Mouse (Mus musculus) ovary, postnatal 10 days (tissue): Measurements from ENCODE around the gene Opcml.
A peak's percentile ranks its signal among the peaks of the same experiment; 100 is the strongest.

Experiments used
- DNase-seq: peaks from one replicate; pipeline ENCODE4 v3.0.0; 2022; ENCODE audit warnings: low spot score

Opcml gene

DNA sequence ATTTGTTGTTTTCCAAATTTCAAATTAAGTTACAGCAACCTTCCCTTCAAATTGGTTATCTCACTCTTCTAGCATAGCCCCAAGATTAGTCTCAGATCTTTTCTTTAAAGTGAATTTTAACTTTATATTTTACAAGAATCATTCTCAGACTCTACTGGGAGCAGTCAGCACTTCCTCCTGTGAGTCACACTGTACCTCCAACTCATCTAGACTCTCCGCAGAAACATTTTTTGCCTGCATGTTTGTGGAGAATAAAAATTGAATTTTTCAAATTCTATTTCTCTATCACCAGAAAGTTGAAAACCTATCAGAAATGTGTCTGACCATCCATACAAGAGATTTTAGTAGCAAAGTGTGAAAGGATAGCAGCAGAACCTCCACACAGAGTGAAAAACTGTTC lies 370.4 kb downstream of the Opcml start:
- DNase-seq: no peak

DNA sequence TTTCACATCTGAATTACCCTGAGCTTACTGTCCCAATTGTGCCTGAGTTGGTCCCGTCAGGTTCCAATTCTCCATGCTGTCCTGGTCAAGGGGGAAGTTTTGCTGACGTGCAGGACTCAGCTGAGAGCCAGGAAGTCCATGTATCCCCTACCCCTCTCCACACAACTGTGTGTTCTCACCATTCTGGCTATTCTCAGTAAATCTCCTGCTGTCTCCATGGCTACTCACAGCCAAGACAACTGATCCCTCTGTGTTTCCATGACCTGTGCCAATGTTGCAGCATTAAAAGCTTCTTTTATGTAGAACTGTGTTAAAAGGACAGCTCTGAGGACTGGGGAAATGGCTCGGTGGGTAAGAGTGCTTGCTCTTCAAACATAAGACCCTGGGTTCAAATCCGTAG lies 373.4 kb downstream of the Opcml start:
- no peak for DNase-seq

DNA sequence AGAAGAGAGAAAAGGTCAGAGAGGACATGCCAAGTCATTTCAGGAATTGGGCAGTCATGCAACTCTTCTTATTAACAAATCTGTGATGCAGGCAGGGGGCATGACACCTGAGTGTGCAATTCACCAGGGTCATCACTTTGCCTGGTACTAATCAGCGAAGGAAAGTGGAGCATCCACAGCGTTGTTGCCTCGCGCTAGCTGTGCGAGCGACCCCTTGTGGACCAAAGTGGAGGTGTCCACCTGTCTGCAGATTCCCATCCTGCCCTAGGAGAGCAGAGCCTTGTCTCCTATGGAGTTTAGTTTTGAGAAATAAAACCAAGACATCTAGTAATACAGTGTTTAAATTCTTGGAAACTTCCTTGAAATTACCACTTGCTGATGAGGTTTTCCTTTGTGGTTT lies 381.3 kb downstream of the Opcml start:
- no peak for DNase-seq

DNA sequence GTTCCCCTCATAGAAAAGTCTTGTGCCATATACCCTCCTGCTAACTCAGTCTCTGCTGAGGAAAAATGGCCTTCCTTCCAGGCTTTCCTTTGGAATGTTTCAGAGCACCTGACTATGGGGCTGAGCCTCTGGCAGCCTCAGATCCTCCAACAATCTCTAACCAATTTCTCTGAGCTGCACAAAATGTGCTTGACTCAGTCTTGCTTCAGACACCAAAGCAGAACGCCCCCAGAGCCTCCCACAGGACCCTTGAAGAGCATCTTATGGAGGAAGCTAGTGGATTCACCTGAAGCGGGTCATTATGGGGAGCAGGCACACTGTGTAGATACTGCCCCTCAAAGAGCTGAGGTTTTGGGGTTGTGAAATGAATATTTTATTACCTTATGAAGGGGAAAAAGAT lies 386.5 kb downstream of the Opcml start:
- no peak for DNase-seq

DNA sequence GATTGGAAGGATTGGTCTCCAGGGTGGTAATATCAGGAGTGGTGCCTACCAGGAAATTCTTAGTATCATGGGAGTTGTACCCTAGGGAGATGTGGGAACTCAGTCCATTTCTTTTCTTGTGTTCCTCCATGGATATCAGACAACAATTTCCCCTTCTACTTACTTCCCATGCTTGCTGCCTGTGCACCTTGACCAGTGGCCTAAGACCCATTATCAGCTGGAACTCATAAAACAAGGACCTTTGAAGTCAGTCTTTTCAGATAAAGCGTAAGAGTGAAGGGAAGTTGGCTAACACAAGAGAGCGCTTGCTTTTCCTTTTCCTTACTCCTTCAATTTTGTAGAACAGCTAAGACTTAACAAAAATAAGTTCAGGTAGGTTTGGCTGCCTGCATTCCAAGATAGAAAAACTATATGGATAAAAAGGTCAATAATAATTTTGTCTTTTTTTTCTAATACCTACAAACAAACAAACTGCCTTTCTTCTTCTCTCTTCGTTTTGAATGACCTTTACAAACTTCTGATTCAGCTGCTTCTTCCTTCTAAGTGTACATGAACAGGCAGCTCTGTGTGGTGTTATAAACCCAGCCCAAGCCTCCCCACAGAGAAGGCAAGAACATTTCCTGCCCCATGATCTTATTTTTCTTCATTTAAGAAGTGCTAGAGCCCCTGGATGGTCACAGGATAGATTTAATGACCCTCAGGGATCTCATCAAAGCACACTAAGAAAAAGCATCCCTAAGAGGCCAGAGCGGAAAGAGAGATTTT lies 387.7 kb downstream of the Opcml start:
- no peak for DNase-seq

DNA sequence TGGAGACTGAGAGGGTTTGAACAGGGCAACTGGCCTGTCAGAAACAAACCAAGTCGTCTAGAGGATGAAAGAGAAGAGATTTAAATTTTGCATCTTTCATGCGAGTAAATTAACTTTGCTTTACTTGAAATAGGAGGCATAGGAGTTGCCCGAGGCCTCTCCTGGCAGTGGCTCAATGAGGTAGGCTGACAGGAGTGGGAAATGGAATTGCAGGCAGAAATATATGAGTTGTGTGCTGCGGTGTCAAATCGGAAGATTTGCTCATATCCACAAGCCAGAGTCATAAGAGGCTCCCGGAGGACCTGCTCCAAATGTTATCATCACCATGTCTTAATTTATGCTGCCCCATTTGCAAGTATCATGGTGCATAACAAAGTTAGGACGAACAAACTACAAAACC lies 391.3 kb downstream of the Opcml start:
- DNase-seq: no peak

DNA sequence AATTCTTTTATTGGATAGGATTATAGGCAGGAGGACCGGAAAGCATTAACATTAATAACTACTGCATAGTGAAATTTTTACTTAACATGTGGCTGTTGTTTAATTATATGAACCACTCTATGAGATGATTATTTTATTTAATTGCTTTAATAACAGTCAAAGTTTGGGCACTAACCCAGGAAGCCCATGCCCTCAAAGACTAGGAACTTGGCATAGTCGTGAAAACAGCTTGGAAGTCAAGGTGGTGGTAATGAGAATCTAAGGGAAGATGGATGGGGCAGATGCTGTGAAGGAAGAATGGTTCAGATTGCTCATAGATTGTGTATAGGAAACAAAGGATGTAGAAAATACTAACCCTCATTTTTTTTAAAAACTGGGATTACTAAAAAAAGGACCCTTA lies 399.7 kb downstream of the Opcml start:
- no peak for DNase-seq

DNA sequence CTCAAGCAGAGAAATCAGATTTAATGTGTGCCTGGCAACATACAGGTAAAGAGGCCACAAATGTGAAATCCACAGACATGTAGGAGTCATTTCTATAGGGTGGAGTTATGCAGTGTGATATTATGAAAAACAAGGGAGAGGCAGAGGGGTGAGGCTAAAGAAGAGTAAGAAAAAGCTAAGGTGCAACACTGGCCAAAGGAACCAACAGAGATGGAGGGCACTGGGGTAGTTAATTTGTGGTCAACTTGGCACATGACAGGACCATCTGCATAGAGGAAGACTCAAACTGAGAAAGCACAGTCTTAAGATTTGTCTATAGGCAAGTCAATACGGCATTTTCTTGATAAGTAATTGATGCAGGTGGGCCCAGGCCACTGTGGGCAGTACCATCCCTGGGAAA lies 400.2 kb downstream of the Opcml start:
- DNase-seq: no peak

DNA sequence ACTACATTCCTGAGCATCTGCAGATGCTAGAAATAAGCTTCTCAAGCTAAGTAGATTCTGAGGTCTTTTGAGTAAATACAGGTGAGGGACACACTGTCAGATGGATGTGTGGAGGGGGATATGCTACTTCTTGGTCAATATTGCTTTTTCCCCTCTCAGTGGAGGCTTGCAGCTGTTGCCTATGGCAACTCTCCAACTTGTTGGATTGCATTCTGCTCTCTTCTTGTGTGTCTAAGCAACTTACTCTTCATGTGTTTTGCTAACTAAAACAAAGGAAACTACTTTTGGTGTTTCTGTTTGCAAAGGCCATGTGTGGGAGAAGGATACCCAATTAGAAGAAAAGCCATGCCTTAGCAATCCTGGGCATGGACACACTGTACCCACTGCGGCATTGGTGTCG lies 406.0 kb downstream of the Opcml start:
- DNase-seq: no peak

DNA sequence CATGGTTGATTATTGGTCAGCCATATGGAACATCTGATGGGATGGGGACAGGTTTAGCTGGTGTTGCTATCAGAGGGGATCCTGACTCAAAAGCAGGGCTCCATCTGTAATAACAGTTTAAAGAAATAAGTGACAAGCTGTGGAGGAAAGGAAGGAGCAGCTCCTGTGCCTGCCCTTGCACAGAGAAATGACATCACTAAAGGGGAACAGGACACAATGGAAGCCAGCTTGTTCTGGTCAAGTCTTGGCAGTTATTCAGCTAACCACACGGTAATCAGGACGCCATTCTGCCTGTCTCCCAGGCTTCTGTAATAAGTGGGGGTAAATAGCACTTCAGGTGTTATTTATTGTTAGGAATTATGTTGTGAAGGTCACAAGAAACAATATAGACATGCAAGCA lies 406.5 kb downstream of the Opcml start:
- DNase-seq: no peak

DNA sequence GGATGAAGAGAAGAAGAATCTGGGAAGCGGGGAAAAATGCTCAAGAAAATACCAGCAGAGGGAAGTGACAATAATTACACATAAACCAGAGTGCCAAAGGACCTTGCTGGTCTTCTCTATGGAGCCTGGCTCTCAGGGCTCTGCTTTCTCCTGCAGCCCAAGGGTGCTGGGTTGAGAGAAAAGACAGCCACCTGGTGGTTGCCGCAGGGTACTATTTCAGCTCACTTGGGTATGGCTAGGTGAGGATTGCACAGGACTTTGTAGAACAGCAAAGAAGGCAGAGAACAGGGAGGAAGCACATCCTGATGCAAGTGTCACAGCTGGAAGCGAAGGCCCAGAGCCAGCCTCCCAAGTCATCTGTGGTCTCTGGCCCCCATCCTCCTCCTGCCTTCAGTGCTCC lies 407.1 kb downstream of the Opcml start:
- DNase-seq: peak; percentile 4

DNA sequence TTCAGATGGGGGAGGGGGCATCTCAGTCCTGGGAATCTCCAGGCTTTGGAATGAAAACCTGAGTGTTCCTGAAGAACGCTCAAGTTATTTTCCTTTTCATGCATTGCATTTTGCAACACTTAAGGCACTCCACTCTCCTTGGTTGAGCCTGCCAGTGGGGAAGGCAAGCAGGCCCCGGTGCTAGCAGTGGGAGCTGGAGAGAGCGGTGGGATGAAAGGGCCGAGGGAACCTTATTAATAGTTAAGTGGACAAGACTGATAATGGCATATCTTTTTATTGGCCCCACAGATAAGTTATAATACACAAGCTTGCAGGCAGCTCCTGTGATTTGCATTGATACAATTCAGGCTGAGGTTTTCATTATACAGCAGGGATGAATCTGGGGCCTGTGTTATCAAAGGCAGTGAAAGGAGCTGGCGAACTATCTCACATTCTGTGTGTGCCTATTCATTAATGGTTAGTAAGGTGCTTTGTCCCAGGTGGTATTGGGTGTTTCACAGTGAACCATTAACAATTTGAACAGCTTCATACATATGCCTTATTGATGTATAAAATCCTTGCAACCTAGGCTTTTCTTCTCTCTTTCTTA lies 407.6 kb downstream of the Opcml start:
- DNase-seq: no peak

DNA sequence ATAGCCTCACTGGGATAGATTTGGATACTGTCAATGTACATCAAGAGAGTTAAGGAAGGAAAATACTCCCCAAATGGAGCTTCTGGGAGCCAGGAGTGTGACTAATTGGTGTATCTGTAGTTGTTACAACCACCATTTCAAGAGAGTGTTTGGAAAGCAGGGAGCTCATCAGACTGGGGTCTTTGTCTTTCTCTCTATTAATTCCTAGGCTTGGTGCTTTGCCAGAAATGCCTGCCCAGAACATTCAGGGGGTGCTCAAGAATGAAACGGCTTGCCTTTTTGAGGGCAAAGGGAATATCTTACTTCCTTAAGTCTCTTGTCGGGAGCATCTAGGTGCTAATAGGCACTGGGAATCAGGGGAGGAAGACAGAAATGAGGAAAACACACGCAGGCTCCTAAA lies 416.9 kb downstream of the Opcml start:
- no peak for DNase-seq

DNA sequence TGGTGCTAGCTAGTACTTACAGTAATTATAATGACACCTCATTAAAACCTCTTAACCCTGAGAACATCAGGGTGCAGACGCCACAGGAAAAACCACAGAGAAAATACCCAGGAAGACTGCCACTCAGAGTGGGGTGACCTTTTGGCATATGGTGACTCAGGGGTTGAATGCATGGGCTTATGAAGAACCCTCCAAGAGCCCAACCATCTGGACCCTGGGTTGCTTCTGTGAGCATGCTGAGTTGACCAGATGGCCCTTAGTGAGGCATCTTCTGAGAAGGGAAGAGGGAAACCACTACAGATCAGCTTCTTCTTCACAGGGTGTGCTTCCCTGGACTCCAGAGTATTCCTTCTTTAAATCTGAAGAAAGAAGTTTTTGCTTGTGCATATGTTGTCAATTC lies 418.1 kb downstream of the Opcml start:
- no peak for DNase-seq

DNA sequence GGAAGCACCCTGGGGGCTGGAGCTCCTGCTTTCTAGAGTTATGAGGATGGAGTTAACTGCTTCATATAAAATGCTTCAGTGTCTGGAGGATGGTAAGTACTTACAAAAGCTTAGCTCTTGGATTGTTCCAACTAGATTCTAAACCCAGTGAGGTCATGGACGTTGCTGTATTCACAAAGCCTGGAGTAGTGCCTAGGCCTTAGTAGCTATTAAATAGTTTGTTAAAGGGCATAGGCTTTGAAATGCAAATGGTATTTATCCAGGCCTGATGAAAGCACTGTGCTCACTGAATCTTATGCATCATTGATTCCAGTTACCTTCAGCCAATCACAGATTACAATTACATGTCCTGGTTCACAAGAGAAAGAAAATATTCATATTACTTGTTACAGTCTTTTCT lies 421.3 kb downstream of the Opcml start:
- DNase-seq: no peak

DNA sequence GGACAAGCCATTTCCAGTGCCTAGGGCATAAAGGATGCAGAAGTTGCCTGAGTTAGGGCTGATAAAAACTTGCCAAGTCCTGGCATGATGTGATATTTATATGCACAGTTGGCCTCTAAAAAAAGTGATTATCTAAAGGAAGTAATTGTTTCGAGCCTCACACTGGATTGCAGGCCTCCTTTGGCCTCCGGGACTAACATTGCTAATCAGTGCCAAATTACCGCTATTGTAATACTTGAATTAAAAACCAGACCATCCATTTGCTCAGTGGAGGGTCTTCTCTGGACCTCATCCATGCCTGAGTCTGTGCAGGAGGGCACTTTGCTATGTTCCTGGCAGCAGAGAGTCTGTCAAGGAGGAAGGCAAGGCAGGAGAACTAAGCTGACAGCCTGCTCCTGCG lies 423.3 kb downstream of the Opcml start:
- DNase-seq: no peak

DNA sequence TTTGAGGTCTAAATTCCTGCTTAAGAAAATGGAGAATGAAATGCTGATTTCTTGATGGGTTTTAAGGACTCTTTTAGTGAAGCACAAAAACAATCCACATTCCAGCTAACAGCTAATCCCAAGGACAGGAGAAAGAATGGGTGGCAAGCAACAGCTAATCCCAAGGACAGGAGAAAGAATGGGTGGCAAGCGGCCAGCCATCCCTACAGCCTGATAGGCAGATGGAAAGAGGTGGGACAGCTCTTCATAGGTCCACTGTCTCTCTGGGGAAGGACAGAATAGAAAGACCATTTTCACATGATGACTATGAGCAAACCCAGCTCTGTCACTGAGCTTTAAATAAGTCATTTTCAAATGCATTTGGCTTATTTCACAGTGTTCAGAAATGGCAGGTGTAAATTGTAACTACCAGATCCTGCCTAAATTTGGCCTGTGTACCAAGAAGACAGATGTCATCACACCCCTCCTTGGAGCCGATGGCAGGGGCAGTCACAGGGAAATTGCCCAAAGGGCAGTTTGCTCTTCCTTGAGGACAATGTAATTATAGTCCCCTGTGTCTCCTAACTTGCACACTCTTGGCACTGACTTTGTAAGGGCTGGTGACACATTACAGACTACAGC lies 427.6 kb downstream of the Opcml start:
- no peak for DNase-seq

DNA sequence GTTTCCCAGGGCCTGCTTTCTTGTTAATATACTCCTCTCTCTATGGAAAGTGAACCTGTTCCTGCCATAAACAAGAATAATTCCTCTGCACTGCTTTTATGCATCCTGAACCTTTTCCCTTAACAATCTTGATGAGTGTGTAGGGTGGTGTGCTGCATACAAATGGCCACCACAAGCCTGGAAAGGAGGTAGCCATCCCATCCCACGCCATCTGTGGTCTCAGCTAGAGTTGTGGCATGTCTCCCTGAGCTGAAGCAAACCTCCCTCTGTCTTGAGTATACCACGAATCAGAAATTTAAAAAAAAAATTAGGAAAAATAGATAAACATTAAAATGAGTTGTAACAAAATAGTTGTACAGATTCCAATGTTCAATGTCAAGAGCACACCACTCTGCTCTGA lies 432.2 kb downstream of the Opcml start:
- no peak for DNase-seq

DNA sequence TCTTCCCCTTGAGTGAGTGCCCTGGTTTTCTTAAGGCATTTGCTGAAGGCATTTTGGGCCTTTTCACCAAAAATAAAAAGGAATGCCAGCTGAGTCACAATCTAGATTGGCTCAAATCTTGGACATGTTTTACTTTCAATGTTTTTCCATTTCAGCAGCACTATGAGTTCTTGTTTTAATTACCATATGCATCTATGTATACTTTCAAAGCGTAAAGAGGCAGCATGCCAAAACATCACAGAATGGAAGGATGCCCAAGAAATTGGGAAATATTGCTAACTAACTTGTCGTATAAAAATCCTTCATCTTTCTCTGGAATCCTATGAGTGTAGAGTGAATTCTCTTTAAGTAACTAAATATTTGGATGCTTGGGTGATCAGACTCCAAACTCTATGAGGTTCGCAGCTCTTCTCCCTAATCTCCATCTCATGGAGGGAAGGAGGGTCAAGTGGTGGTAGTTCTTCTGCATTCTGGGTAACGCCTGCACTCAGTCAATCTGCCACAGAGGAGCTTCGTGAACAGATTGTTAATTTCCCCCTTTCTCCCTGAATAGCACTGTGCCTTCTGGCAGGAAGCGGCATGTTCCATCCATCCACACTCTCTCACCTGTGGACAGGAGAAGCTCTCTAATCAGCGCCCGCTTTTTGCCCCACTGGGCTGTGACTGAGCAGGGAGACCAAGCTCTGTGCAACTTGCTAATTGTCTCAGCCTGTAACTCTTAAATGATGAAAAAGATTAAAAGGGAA lies 435.4 kb downstream of the Opcml start:
- no peak for DNase-seq

DNA sequence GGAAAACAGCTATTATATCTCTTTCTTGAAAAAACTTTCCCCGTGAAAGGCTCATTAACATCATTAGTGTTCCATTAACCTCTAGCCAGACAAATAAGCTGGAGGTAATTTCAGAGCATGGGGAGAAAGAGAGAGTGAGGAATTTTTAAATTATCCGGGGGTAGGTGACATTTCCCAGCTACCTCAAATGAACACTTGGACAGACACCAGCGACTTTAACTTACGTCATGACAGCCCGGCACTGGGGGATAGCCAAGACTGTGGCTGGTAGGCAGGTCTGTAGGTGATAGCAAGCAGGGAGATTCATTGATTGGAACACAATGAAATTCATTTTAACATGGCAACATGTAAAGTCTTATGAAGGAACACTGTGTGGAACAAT lies 436.0 kb downstream of the Opcml start:
- DNase-seq: no peak

DNA sequence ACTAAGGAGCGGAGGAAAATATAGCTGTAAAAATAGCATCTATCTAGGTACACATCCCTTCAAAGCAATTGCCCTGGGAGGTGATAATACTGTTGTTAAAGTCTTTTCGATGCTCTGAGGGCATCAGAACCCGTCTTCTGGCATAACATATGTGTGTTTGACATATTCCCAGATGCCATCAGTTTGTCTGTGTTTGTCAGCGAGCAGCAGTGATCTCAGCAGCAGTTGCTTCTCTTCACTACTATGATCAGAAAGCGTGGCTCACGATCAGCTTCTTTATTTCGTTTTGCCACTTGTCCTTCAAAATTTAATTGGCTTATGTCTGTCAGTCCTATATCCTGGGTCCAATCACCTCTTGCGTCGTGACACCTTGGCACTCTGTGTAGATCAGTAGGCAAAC lies 447.9 kb downstream of the Opcml start:
- DNase-seq: no peak

DNA sequence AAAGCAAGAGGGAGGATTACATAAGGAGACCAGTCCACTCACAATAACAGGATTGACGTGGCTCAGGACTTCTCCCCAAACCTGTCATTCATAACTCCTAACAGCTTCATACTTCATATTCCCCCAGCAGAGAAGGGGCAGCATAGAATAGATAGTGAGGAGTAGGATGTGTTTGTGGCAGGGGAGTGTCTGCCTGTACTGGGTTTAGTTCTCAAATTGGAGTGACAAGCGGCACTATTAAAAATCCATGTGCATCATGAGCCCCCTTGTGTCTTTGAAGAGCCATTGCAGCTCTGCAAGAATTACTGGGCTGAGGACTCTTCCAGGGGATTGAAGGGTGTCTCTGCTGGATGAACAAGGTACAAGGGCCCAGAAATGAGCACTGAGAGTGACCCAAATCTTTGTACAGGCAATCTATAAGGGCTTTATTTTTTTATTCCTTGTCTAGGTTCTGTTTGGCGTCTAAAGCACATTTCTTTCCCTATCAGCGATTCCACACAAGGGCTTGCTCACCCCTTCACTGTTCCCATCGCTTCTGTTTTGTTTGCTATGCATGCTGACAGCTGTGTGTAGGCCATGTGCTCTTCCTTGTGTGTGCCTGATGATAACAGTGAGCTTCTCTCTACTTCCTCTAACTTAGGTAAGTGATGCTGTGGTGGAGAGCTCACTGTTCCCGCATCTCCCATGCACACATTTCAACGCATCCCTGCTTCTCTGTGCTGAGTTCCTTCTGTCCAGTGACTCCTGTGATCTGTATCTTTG lies 457.3 kb downstream of the Opcml start:
- DNase-seq: no peak
